Mouse (Mus musculus) embryonic facial prominence, embryonic 12.5 days (tissue): Measurements from ENCODE around the gene Usf3. TPM values are rescaled to one million over a fixed set of nuclear protein-coding genes. Genes with fewer than 3 reads are reported as not detected.

ENCODE experiments used
- ATAC-seq: fragments of 200-750 bp; cut with Nextera tagmentation; 2 replicates; pipeline ENCODE4 v1.8.0; 2017; ENCODE audit not compliant: insufficient number of reproducible peaks, insufficient read depth, low FRiP score, low TSS enrichment
- H3K27ac ChIP-seq: fragments of 300-500 bp; sonication (generic); 2 replicates; pipeline ENCODE4 v1.5.1; 2016; ENCODE audit warnings: mild to moderate bottlenecking
- H3K27me3 ChIP-seq: fragments of 300-500 bp; sonication (generic); 2 replicates; pipeline ENCODE4 v1.6.1; 2016; ENCODE audit warnings: mild to moderate bottlenecking, moderate library complexity
- H3K36me3 ChIP-seq: fragments of 300-500 bp; sonication (generic); 2 replicates; pipeline ENCODE4 v1.6.1; 2016; ENCODE audit warnings: mild to moderate bottlenecking
- H3K4me1 ChIP-seq: fragments of 300-500 bp; sonication (generic); 2 replicates; pipeline ENCODE4 v1.6.1; 2016
- H3K4me2 ChIP-seq: fragments of 300-500 bp; sonication (generic); replicated peaks from 2 replicates; pipeline ENCODE4 v1.6.1; 2016; ENCODE audit warnings: mild to moderate bottlenecking, moderate library complexity
- H3K4me3 ChIP-seq: fragments of 300-500 bp; sonication (generic); 2 replicates; pipeline ENCODE4 v1.5.1; 2016; ENCODE audit warnings: mild to moderate bottlenecking
- H3K9ac ChIP-seq: fragments of 300-500 bp; sonication (generic); 2 replicates; pipeline ENCODE4 v1.6.1; 2016; ENCODE audit warnings: mild to moderate bottlenecking, moderate library complexity
- H3K9me3 ChIP-seq: fragments of 300-500 bp; sonication (generic); 2 replicates; pipeline ENCODE4 v1.6.1; 2016; ENCODE audit warnings: mild to moderate bottlenecking, moderate library complexity
- WGBS: fragments of 180-500 bp; shearing (Covaris S2); methylation state at CpG from one replicate; pipeline ENCODE4 v1.1.7; 2016; 5-methylcytosine and 5-hydroxymethylcytosine counted together
- polyA plus RNA-seq: library from polyadenylated mRNA; unstranded; fragments of >200 nt; fragmentation: Nextera tagmentation; extraction: Ambion mirVana; gene quantifications from 2 replicates; pipeline ENCODE4 v1.2.1, GENCODE M21; 2016

Gene Usf3
- polyA plus RNA-seq, 1 experiment from 2014 or later, result 3.5 TPM

DNA sequence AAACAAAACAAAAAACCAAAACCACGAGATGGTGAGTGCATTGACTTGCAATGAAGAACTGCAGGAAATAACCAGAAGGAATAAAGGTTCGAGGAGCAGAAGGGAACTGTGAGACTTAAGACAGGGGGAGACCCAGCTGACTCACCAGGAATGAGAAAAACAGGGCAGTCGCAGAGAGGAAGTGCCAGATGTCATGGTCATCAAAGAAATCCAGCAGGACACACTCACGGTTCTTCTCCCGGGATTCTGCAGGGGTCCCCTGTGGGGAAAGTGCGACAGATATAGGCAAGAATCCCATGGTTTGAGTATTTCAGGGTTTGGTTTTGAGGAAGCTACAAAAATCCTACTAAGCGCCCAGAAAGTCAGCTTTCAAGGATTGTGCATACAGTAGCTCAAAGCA is 70.3 kb downstream of the Usf3 start:
- Histone ChIP-seq H3K4me1 (no peaks in the 10 kb centered on the region), H3K9ac (no peak overlapping the region), H3K4me2 (no peak overlapping the region), H3K27ac (no peak overlapping the region), H3K36me3 (no peaks in the 10 kb centered on the region), H3K27me3 (no peaks in the 10 kb centered on the region), H3K9me3 (no peaks in the 10 kb centered on the region), H3K4me3 (no peak overlapping the region)
- ATAC-seq, result no peak
- 57% methylated on average over 7 of the region's 7 CpGs for WGBS

- 90% methylated on average over 10 of the region's 10 CpGs for WGBS
- Histone ChIP-seq H3K9ac (no peak overlapping the region), H3K9me3 (no peaks in the 10 kb centered on the region), H3K4me1 (no peaks in the 10 kb centered on the region), H3K27me3 (no peaks in the 10 kb centered on the region), H3K4me3 (no peak overlapping the region), H3K36me3 (no peaks in the 10 kb centered on the region), H3K27ac (no peak overlapping the region), H3K4me2 (no peak overlapping the region)
- no peak for ATAC-seq
Measured at GRCm38 (mm10) chr16:44249985-44250384, 76.9 kb downstream of the Usf3 start.

DNA sequence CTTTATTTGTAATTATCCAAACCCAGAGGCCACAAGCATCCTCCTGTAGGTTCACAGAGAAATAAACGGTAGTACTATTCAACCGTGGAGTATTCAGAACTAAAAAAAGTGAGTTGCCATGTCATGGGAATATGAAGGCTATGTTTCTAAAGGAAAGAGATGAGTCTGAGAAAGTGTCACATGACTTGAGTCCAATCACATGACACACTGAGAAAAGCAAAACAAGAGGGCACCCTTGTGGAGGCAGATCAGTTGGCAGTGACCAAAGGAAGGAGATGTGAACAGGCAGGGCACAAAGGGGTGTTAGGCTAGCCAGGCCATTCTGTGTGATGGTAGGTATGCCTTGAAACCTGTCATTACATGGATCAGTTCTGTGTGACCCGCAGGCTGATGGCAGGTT is 79.7 kb downstream of the Usf3 start:
- no peaks in the 10 kb centered on the region for H3K36me3 ChIP-seq
- H3K4me1 ChIP-seq, result no peaks in the 10 kb centered on the region
- no peaks in the 10 kb centered on the region for H3K9me3 ChIP-seq
- H3K27me3 ChIP-seq, result no peaks in the 10 kb centered on the region
- no peak overlapping the region for H3K4me3 ChIP-seq
- 90% methylated on average over 3 of the region's 3 CpGs for WGBS
- H3K27ac ChIP-seq, result no peak overlapping the region
- ATAC-seq, result no peak
- H3K4me2 ChIP-seq, result no peak overlapping the region
- no peak overlapping the region for H3K9ac ChIP-seq

- H3K4me1 ChIP-seq, result no peaks in the 10 kb centered on the region
- no peak for ATAC-seq
- 76% methylated on average over 7 of the region's 7 CpGs for WGBS
- no peaks in the 10 kb centered on the region for H3K36me3 ChIP-seq
- H3K4me2 ChIP-seq, result no peak overlapping the region
- H3K27ac ChIP-seq, result no peak overlapping the region
- H3K9me3 ChIP-seq, result no peaks in the 10 kb centered on the region
- no peak overlapping the region for H3K9ac ChIP-seq
- H3K27me3 ChIP-seq, result no peaks in the 10 kb centered on the region
- no peak overlapping the region for H3K4me3 ChIP-seq
Measured at GRCm38 (mm10) chr16:44253797-44254634, 81.0 kb downstream of the Usf3 start.

- no peaks in the 10 kb centered on the region for H3K9me3 ChIP-seq
- no peak for ATAC-seq
- H3K4me2 ChIP-seq, result no peak overlapping the region
- no peak overlapping the region for H3K9ac ChIP-seq
- H3K27me3 ChIP-seq, result no peaks in the 10 kb centered on the region
- H3K27ac ChIP-seq, result no peak overlapping the region
- no peaks in the 10 kb centered on the region for H3K36me3 ChIP-seq
- H3K4me1 ChIP-seq, result no peaks in the 10 kb centered on the region
- H3K4me3 ChIP-seq, result no peak overlapping the region
- WGBS, result 89% methylated on average over 7 of the region's 7 CpGs
Measured at GRCm38 (mm10) chr16:44254698-44255097, 81.7 kb downstream of the Usf3 start.

- H3K9me3 ChIP-seq, result no peaks in the 10 kb centered on the region
- no peak for ATAC-seq
- no peaks in the 10 kb centered on the region for H3K36me3 ChIP-seq
- no peak overlapping the region for H3K27ac ChIP-seq
- H3K9ac ChIP-seq, result no peak overlapping the region
- 85% methylated on average over 3 of the region's 3 CpGs for WGBS
- no peaks in the 10 kb centered on the region for H3K4me1 ChIP-seq
- no peaks in the 10 kb centered on the region for H3K27me3 ChIP-seq
- no peak overlapping the region for H3K4me3 ChIP-seq
- no peak overlapping the region for H3K4me2 ChIP-seq
Measured at GRCm38 (mm10) chr16:44257476-44257875, 84.4 kb downstream of the Usf3 start.

DNA sequence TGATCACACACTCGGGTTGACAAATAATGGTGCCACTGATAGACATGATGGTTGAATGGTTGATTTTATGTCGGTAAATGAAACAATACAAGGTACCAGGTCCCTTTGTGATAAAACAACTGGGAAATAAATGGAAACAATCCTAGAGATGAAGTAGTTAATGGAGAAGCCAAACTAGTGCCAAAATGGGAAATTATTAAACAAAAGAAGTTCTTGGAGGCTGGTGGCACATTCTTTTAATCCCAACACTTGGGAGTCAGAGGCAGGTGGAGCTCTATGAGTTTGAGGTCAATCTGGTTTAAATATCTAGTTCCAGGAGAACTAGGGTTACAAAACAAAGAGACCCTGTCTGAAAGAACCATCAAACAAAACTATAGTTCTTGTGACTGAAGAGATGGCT is 91.9 kb downstream of the Usf3 start:
- no peaks in the 10 kb centered on the region for H3K36me3 ChIP-seq
- H3K27ac ChIP-seq, result no peak overlapping the region
- H3K9me3 ChIP-seq, result no peaks in the 10 kb centered on the region
- no peaks in the 10 kb centered on the region for H3K27me3 ChIP-seq
- H3K9ac ChIP-seq, result no peak overlapping the region
- no peaks in the 10 kb centered on the region for H3K4me1 ChIP-seq
- 70% methylated on average over 2 of the region's 2 CpGs for WGBS
- H3K4me3 ChIP-seq, result no peak overlapping the region
- H3K4me2 ChIP-seq, result no peak overlapping the region
- ATAC-seq, result no peak

GRCm38 (mm10) chr16:44265562-44265961 is 92.5 kb downstream of the Usf3 start:
- no peaks in the 10 kb centered on the region for H3K9me3 ChIP-seq
- H3K4me3 ChIP-seq, result no peak overlapping the region
- H3K4me1 ChIP-seq, result no peaks in the 10 kb centered on the region
- ATAC-seq, result no peak
- no peak overlapping the region for H3K27ac ChIP-seq
- H3K9ac ChIP-seq, result no peak overlapping the region
- no peak overlapping the region for H3K4me2 ChIP-seq
- no peaks in the 10 kb centered on the region for H3K27me3 ChIP-seq
- WGBS, result 91% methylated on average over 6 of the region's 6 CpGs
- no peaks in the 10 kb centered on the region for H3K36me3 ChIP-seq

GRCm38 (mm10) chr16:44268541-44269215 is 95.6 kb downstream of the Usf3 start:
- H3K27me3 ChIP-seq, result no peaks in the 10 kb centered on the region
- H3K4me3 ChIP-seq, result no peak overlapping the region
- no peak overlapping the region for H3K4me2 ChIP-seq
- ATAC-seq, result no peak
- no peak overlapping the region for H3K27ac ChIP-seq
- H3K36me3 ChIP-seq, result no peaks in the 10 kb centered on the region
- H3K4me1 ChIP-seq, result no peaks in the 10 kb centered on the region
- 88% methylated on average over 7 of the region's 7 CpGs for WGBS
- H3K9ac ChIP-seq, result no peak overlapping the region
- H3K9me3 ChIP-seq, result no peaks in the 10 kb centered on the region

DNA sequence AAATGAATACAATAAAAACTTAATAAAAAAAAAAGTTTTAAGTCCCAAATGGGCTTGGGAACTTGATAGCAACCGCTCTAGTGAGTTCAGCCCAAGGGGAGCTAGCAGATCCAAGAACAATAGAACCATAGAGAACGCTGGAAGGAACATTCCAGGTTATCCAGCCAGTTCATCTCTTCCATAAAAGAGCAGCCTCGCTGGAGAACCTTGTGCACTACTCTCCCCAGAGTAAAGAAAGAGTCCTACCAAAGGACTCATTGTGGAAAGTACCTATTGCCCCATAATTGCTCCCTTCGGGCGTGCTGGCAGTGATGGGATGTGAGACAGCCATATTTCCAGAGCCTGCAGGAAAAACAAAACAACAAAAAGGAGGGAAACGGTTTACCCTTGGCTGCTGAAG is 96.5 kb downstream of the Usf3 start:
- Histone ChIP-seq H3K27me3 (no peaks in the 10 kb centered on the region), H3K27ac (no peak overlapping the region), H3K9ac (no peak overlapping the region), H3K36me3 (no peaks in the 10 kb centered on the region), H3K4me3 (no peak overlapping the region), H3K9me3 (no peaks in the 10 kb centered on the region), H3K4me1 (no peaks in the 10 kb centered on the region), H3K4me2 (no peak overlapping the region)
- ATAC-seq, result no peak
- 61% methylated on average over 6 of the region's 6 CpGs for WGBS

DNA sequence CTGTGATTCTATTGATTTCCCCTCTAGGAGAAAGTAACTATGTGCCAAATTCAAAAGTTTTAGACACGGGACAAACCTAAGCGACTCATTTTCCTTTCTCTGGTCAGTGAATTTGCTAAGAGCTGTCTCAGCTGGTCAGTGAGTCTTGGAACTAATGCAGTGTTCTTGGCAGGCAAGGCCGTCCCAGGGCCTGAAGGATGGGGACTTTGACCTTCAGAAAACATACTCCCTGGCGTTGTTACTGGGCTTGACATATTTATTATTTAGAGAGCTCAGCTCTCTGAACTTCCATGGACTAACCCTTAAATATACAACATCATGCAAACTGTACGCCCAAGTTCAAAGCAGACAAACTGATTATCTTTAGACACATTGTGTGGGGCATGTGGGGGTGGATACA is 97.6 kb downstream of the Usf3 start:
- no peaks in the 10 kb centered on the region for H3K27me3 ChIP-seq
- no peak overlapping the region for H3K9ac ChIP-seq
- no peak overlapping the region for H3K4me2 ChIP-seq
- H3K27ac ChIP-seq, result no peak overlapping the region
- no peak for ATAC-seq
- no peaks in the 10 kb centered on the region for H3K9me3 ChIP-seq
- no peak overlapping the region for H3K4me3 ChIP-seq
- no peaks in the 10 kb centered on the region for H3K4me1 ChIP-seq
- no peaks in the 10 kb centered on the region for H3K36me3 ChIP-seq
- WGBS, result 81% methylated on average over 5 of the region's 5 CpGs

GRCm38 (mm10) chr16:44271371-44272038 is 98.5 kb downstream of the Usf3 start:
- no peak overlapping the region for H3K27ac ChIP-seq
- H3K4me1 ChIP-seq, result no peaks in the 10 kb centered on the region
- WGBS, result 74% methylated on average over 9 of the region's 9 CpGs
- no peak overlapping the region for H3K4me2 ChIP-seq
- ATAC-seq, result no peak
- H3K27me3 ChIP-seq, result no peaks in the 10 kb centered on the region
- H3K9ac ChIP-seq, result no peak overlapping the region
- no peaks in the 10 kb centered on the region for H3K9me3 ChIP-seq
- H3K36me3 ChIP-seq, result no peaks in the 10 kb centered on the region
- no peak overlapping the region for H3K4me3 ChIP-seq
